Mouse (Mus musculus): ENCODE measurements around the gene Lexm. TPM values are rescaled to one million over a fixed set of nuclear protein-coding genes. Genes with fewer than 3 reads are reported as not detected.

The Lexm gene
- total RNA-seq, 2 experiments from 2014 or later: 0.30 TPM; not detected in 1

- DNase-seq (ENCODE audit: low spot score in 2 of 2): no peak
Measured at GRCm38 (mm10) chr4:106582428-106583153, 34.5 kb downstream of the Lexm start.

- DNase-seq (ENCODE audit: low spot score in 2 of 2): no peak
Measured at GRCm38 (mm10) chr4:106581865-106582204, 35.2 kb downstream of the Lexm start.

GRCm38 (mm10) chr4:106581176-106581864 lies 35.7 kb downstream of the Lexm start:
- no peak for DNase-seq (ENCODE audit: low spot score in 2 of 2)

GRCm38 (mm10) chr4:106577511-106577910 lies 39.5 kb downstream of the Lexm start:
- DNase-seq (ENCODE audit: low spot score in 2 of 2): no peak

GRCm38 (mm10) chr4:106575022-106575421 lies 42.0 kb downstream of the Lexm start:
- no peak for DNase-seq (ENCODE audit: low spot score in 2 of 2)

GRCm38 (mm10) chr4:106571081-106571724 lies 45.8 kb downstream of the Lexm start:
- no peak for DNase-seq (ENCODE audit: low spot score in 2 of 2)

GRCm38 (mm10) chr4:106569680-106570079 lies 47.4 kb downstream of the Lexm start:
- DNase-seq (ENCODE audit: low spot score in 2 of 2): no peak

GRCm38 (mm10) chr4:106564161-106564560 lies 52.9 kb downstream of the Lexm start:
- DNase-seq (ENCODE audit: low spot score in 2 of 2): no peak

GRCm38 (mm10) chr4:106562837-106563790 lies 53.9 kb downstream of the Lexm start:
- DNase-seq (ENCODE audit: low spot score in 2 of 2): no peak

- no peak for DNase-seq (ENCODE audit: low spot score in 2 of 2)
Measured at GRCm38 (mm10) chr4:106562006-106562405, 55.0 kb downstream of the Lexm start.

GRCm38 (mm10) chr4:106560846-106561781 lies 55.9 kb downstream of the Lexm start, which contains the start of gene Dhcr24:
TSS of gene Dhcr24 (plus strand) at chr4:106561038.
- peak; percentile 92 to 96 for DNase-seq (ENCODE audit: low spot score in 2 of 2)

GRCm38 (mm10) chr4:106560213-106560845 lies 56.7 kb downstream of the Lexm start:
- DNase-seq (ENCODE audit: low spot score in 2 of 2): no peak

- DNase-seq (ENCODE audit: low spot score in 2 of 2): no peak
Measured at GRCm38 (mm10) chr4:106559343-106560212, 57.5 kb downstream of the Lexm start.

GRCm38 (mm10) chr4:106557978-106558377 lies 59.1 kb downstream of the Lexm start:
- no peak for DNase-seq (ENCODE audit: low spot score in 2 of 2)

- no peak for DNase-seq (ENCODE audit: low spot score in 2 of 2)
Measured at GRCm38 (mm10) chr4:106557262-106557661, 59.8 kb downstream of the Lexm start.

- DNase-seq (ENCODE audit: low spot score in 2 of 2): no peak
Measured at GRCm38 (mm10) chr4:106550516-106551166, 66.4 kb downstream of the Lexm start.

- DNase-seq (ENCODE audit: low spot score in 2 of 2): no peak
Measured at GRCm38 (mm10) chr4:106548113-106548512, 68.9 kb downstream of the Lexm start.

- no peak for DNase-seq (ENCODE audit: low spot score in 2 of 2)
Measured at GRCm38 (mm10) chr4:106546896-106547295, 70.1 kb downstream of the Lexm start.

All from layer of hippocampus, postnatal 10 days (tissue).